Mouse (Mus musculus) liver, embryonic 14.5 days (tissue): Measurements from ENCODE around the gene Rab12. TPM values are rescaled to one million over a fixed set of nuclear protein-coding genes. Genes with fewer than 3 reads are reported as not detected.
A peak's percentile ranks its signal among the peaks of the same experiment; 100 is the strongest.
"Not testable (repeated sequence)": the region's sequence is repeated elsewhere in the genome, so short reads cannot be mapped to it uniquely, and the experiment has no call there.

Experiments
- ATAC-seq: fragments of 200-750 bp; cut with Nextera tagmentation; 2 replicates; pipeline ENCODE4 v1.8.0; 2017; ENCODE audit warnings: moderate number of reproducible peaks, mild to moderate bottlenecking, moderate library complexity; ENCODE audit not compliant: insufficient read depth
- DNase-seq, 3 experiments: peaks; one replicate each; pipeline ENCODE4 v3.0.0-alpha.2; 2012 to 2013; ENCODE audit warnings: low read depth in 3 of 3, low spot score in 3 of 3
- H3K27ac ChIP-seq: fragments of 300-500 bp; sonication (generic); 2 replicates; pipeline ENCODE4 v1.5.1; 2014; ENCODE audit warnings: moderate library complexity, mild to moderate bottlenecking, control low read depth, inconsistent platforms
- H3K27me3 ChIP-seq: fragments of 300-500 bp; sonication (generic); 2 replicates; pipeline ENCODE4 v1.6.1; 2014; ENCODE audit warnings: mild to moderate bottlenecking, low read length, moderate library complexity; ENCODE audit not compliant: control insufficient read depth, insufficient read depth
- H3K36me3 ChIP-seq: fragments of 300-500 bp; sonication (generic); replicated peaks from 2 replicates; pipeline ENCODE4 v1.6.1; 2014; ENCODE audit warnings: low read depth; ENCODE audit not compliant: control insufficient read depth, insufficient read depth
- H3K4me1 ChIP-seq, 2 experiments: fragments of 200-500 bp in 1 of 2; fragments of 300-500 bp in 1 of 2; sonication (generic) in 1 of 2; replicated peaks; 2 replicates each; pipeline ENCODE4 v1.6.1; 2012 to 2014; ENCODE audit warnings: antibody characterized with exemption in 1 of 2, inconsistent platforms in 1 of 2, low read length in 1 of 2; ENCODE audit not compliant: control insufficient read depth in 2 of 2, insufficient read depth in 2 of 2
- H3K4me2 ChIP-seq: fragments of 300-500 bp; sonication (generic); 2 replicates; pipeline ENCODE4 v1.6.1; 2014; ENCODE audit warnings: low read depth, mild to moderate bottlenecking, control low read depth, moderate library complexity
- H3K4me3 ChIP-seq, 2 experiments: fragments of 200-500 bp in 1 of 2; fragments of 300-500 bp in 1 of 2; sonication (generic) in 1 of 2; 2 replicates each; pipeline ENCODE4 v1.5.1; 2012 to 2014; ENCODE audit warnings: low read depth in 2 of 2, low read length in 2 of 2, mild to moderate bottlenecking in 2 of 2, control low read depth in 1 of 2, inconsistent platforms in 1 of 2, moderate library complexity in 1 of 2; ENCODE audit not compliant: insufficient read depth in 1 of 2
- H3K9ac ChIP-seq: fragments of 300-500 bp; sonication (generic); replicated peaks from 2 replicates; pipeline ENCODE4 v1.6.1; 2014; ENCODE audit warnings: mild to moderate bottlenecking, control low read depth, moderate library complexity
- H3K9me3 ChIP-seq: fragments of 300-500 bp; sonication (generic); 2 replicates; pipeline ENCODE4 v1.6.1; 2016; ENCODE audit warnings: low read length, mixed read lengths; ENCODE audit not compliant: control insufficient read depth
- CTCF ChIP-seq: IDR thresholded peaks from 2 replicates; pipeline ENCODE4 v1.5.1; 2016; ENCODE audit warnings: antibody characterized with exemption, low read depth, control low read depth
- EP300 ChIP-seq: IDR thresholded peaks from 2 replicates; pipeline ENCODE4 v1.6.1; 2016; ENCODE audit warnings: antibody characterized with exemption, low read depth
- WGBS: fragments of 180-500 bp; shearing (Covaris S2); extraction: QIAGEN DNeasy Blood & Tissue Kit; methylation state at CpG from one replicate; pipeline ENCODE4 v1.1.7; 2014; ENCODE audit not compliant: insufficient replicate concordance; 5-methylcytosine and 5-hydroxymethylcytosine counted together
- polyA plus RNA-seq, 2 experiments: library from polyadenylated mRNA; depleted of rRNA in 1 of 2; stranded (reverse) in 1 of 2; unstranded in 1 of 2; fragments of >200 nt; fragmentation: Nextera tagmentation in 1 of 2; extraction: Ambion mirVana in 1 of 2; gene quantifications; 2 replicates each; pipeline versions ENCODE4 v1.2.1 to v1.2.3; 2012 to 2014

The Rab12 gene
- polyA plus RNA-seq, 2 experiments: 5.4 to 8.4 TPM

GRCm38 (mm10) chr17:66558404-66559317, 39.1 kb upstream of the Rab12 start:
- ATAC-seq (no peak), DNase-seq (no peak)
- Histone ChIP-seq H3K4me3 (no peak overlapping the region), H3K27me3 (no peaks in the 10 kb centered on the region), H3K9ac (no peak overlapping the region), H3K27ac (no peak overlapping the region), H3K4me2 (no peak overlapping the region), H3K4me1 (no peaks in the 10 kb centered on the region), H3K9me3 (no peaks in the 10 kb centered on the region), H3K36me3 (no peaks in the 10 kb centered on the region)
- TF ChIP-seq EP300 (no peak), CTCF (peak; percentile 52)
- 76% methylated on average over 17 of the region's 17 CpGs for WGBS

GRCm38 (mm10) chr17:66552690-66553089, 33.2 kb upstream of the Rab12 start:
- WGBS: 67% methylated on average over 4 of the region's 4 CpGs
- Histone ChIP-seq H3K4me3 (no peak overlapping the region), H3K9me3 (no peaks in the 10 kb centered on the region), H3K27ac (no peak overlapping the region), H3K9ac (no peak overlapping the region), H3K4me1 (no peaks in the 10 kb centered on the region), H3K36me3 (no peaks in the 10 kb centered on the region), H3K4me2 (no peak overlapping the region), H3K27me3 (no peaks in the 10 kb centered on the region)
- TF ChIP-seq EP300 (no peak), CTCF (no peak)
- DNase-seq: no peak
- no peak for ATAC-seq

GRCm38 (mm10) chr17:66550486-66550885, 31.0 kb upstream of the Rab12 start:
- no peak for ATAC-seq
- no peak for DNase-seq
- no peaks in the 10 kb centered on the region for H3K9me3 ChIP-seq
- no peaks in the 10 kb centered on the region for H3K4me1 ChIP-seq
- H3K4me3 ChIP-seq: no peak overlapping the region
- H3K9ac ChIP-seq: no peak overlapping the region
- WGBS: 65% methylated on average over 5 of the region's 5 CpGs
- no peaks in the 10 kb centered on the region for H3K27me3 ChIP-seq
- TF ChIP-seq CTCF: 0 out of 2 replicates have a peak, but pooled peaks have one; percentile 10
- TF ChIP-seq EP300: no peak
- no peak overlapping the region for H3K4me2 ChIP-seq
- no peaks in the 10 kb centered on the region for H3K36me3 ChIP-seq
- H3K27ac ChIP-seq: no peak overlapping the region

DNA sequence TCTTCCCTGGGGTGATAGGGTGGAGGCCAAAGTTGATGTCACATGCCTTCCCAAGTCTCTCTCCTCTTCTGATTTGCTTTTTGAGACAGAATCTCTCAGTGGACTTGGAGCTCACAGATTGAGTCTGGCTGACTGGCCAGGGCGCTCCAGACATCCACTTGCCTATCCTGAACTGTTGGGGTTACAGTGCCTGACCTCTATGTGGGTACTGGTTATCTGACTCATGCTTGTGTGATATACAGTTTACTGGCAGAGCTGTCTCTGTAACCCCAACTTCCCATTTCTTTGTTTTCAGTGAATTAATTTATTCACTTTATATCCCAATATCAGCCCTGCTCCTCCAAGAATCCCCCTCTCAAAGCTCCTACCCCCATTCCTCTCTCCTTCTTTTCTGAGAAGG, 12.8 kb upstream of the Rab12 start:
- Histone ChIP-seq H3K9me3 (no peaks in the 10 kb centered on the region), H3K27ac (no peak overlapping the region), H3K4me1 (no peaks in the 10 kb centered on the region), H3K27me3 (no peaks in the 10 kb centered on the region), H3K36me3 (no peaks in the 10 kb centered on the region), H3K9ac (no peak overlapping the region), H3K4me2 (no peak overlapping the region), H3K4me3 (no peak overlapping the region)
- ATAC-seq (no peak), DNase-seq (no peak)
- TF ChIP-seq EP300: no peak
- TF ChIP-seq CTCF: no peak
- WGBS: 59% methylated on average over 1 of the region's 1 CpGs

DNA sequence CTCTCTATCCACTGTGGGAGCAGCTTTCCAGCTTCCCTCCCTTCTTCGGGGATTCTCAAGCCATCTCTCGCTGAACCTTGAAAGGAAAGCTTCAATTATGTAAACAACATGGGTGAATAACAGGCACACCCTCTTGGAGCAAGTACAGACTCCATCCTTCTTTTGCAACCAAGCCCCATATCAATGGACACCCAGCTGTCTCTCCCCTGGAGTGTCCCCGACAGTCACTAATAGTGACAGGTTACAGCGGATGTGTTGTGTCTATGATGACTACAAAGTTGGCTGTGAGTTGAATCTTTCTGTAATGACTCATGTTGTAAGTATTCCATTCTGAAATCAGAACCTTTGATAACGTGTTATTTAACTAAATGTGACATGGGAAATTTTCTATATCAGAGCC, 3.9 kb upstream of the Rab12 start:
- WGBS: 57% methylated on average over 5 of the region's 5 CpGs

GRCm38 (mm10) chr17:66522631-66523030, 3.1 kb upstream of the Rab12 start:
- 81% methylated on average over 1 of the region's 1 CpGs for WGBS
- not testable (repeated sequence) for H3K27me3 ChIP-seq, ATAC-seq, H3K4me2 ChIP-seq, H3K9ac ChIP-seq, H3K4me1 ChIP-seq, DNase-seq, H3K9me3 ChIP-seq, H3K27ac ChIP-seq, H3K36me3 ChIP-seq, H3K4me3 ChIP-seq

More for the DNA sequence above, 3.9 kb upstream of the Rab12 start:
- Histone ChIP-seq H3K9me3 (no peaks in the 10 kb centered on the region), H3K27ac (no peak overlapping the region), H3K4me3 (no peak overlapping the region), H3K27me3 (no peaks in the 10 kb centered on the region), H3K36me3 (no peaks in the 10 kb centered on the region), H3K4me2 (no peak overlapping the region), H3K9ac (no peak overlapping the region), H3K4me1 (peaks cover 2% of the 10 kb centered on the region in 2 experiments; a peak in 2 of 4 replicates)
- TF ChIP-seq EP300 (no peak), CTCF (no peak)
- ATAC-seq: no peak
- no peak for DNase-seq
